Mouse (Mus musculus) liver, adult 2 months (tissue): Measurements from ENCODE around the gene Ramp2. TPM values are rescaled to one million over a fixed set of nuclear protein-coding genes. Genes with fewer than 3 reads are reported as not detected.
A peak's percentile ranks its signal among the peaks of the same experiment; 100 is the strongest.

ENCODE experiments used
- DNase-seq: peaks from one replicate; pipeline ENCODE4 v3.0.0-alpha.2; 2011; ENCODE audit warnings: low read depth, low spot score; ENCODE audit errors: extremely low read depth
- H3K27ac ChIP-seq: fragments of 200-500 bp; replicated peaks from 2 replicates; pipeline ENCODE4 v1.5.1; 2012; ENCODE audit warnings: low read depth, mild to moderate bottlenecking, control low read depth, inconsistent platforms, low read length; ENCODE audit not compliant: insufficient read depth
- H3K27me3 ChIP-seq: fragments of 200-500 bp; 2 replicates; pipeline ENCODE4 v1.6.1; 2012; ENCODE audit warnings: mild to moderate bottlenecking, moderate library complexity, low read length, inconsistent platforms; ENCODE audit not compliant: control insufficient read depth, insufficient read depth
- H3K36me3 ChIP-seq: fragments of 200-500 bp; 2 replicates; pipeline ENCODE4 v1.6.1; 2012; ENCODE audit warnings: low read length, inconsistent platforms; ENCODE audit not compliant: control insufficient read depth, insufficient read depth
- H3K4me1 ChIP-seq: fragments of 200-500 bp; 2 replicates; pipeline ENCODE4 v1.6.1; 2011; ENCODE audit warnings: low read length; ENCODE audit not compliant: control insufficient read depth, insufficient read depth
- H3K4me3 ChIP-seq: fragments of 200-500 bp; 2 replicates; pipeline ENCODE4 v1.5.1; 2011; ENCODE audit warnings: low read depth, mild to moderate bottlenecking, control low read depth, low read length, moderate library complexity; ENCODE audit not compliant: insufficient read depth
- H3K79me2 ChIP-seq: fragments of 200-500 bp; 2 replicates; pipeline ENCODE4 v1.6.1; 2012; ENCODE audit warnings: inconsistent platforms, mild to moderate bottlenecking, low read length, moderate library complexity; ENCODE audit not compliant: control insufficient read depth, insufficient read depth
- H3K9ac ChIP-seq: fragments of 200-500 bp; 2 replicates; pipeline ENCODE4 v1.6.1; 2012; ENCODE audit warnings: low read depth, mild to moderate bottlenecking, control low read depth, inconsistent platforms, low read length
- CTCF ChIP-seq: fragments of 200-500 bp; IDR thresholded peaks from 2 replicates; pipeline ENCODE4 v1.5.1; 2011; ENCODE audit warnings: low read depth, low read length, control low read depth
- POLR2A ChIP-seq: fragments of 200-500 bp; IDR thresholded peaks from 2 replicates; pipeline ENCODE4 v1.6.1; 2011; ENCODE audit warnings: low read length, control low read depth; ENCODE audit not compliant: insufficient read depth; ENCODE audit errors: extremely low read depth
- WGBS: fragments of 180-500 bp; shearing (Covaris S2); methylation state at CpG from one replicate; pipeline ENCODE4 v1.1.7; 2018; 5-methylcytosine and 5-hydroxymethylcytosine counted together
- polyA plus RNA-seq: library from polyadenylated mRNA; depleted of rRNA; stranded (reverse); fragments of >200 nt; gene quantifications from 2 replicates; pipeline ENCODE4 v1.2.3, GENCODE M21; 2012
- total RNA-seq: library from RNA; depleted of rRNA; stranded (reverse); fragments of >200 nt; gene quantifications from 2 replicates; pipeline ENCODE4 v1.2.3, GENCODE M21; 2014

The Ramp2 gene
- total and polyA plus RNA-seq, 2 experiments: 4.9 to 22.5 TPM

DNA sequence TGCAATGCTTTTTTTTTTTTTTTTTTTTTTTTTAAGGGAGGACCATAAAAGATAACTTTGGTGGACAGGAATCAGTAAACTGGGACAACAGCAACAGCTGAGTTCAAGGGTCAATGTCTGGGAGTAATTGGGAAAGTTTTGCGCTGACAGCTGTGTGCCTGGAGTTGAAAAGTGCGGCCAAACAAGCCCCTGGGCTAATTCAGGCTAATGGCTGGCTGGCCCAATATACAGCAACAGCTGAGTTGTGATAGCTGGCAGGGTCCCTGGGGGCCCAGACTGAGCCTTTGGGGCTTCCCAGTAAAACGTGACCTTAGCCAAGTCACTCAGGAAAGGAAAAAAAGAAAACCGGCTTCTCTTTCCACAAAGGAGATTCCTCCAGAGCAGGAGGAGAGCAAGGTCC, 757 bp upstream of the Ramp2 start:
- Histone ChIP-seq H3K9ac (no peak overlapping the region), H3K27me3 (peaks cover 8% of the 10 kb centered on the region; the same call in 1 of the 2 replicates), H3K27ac (peak overlapping the region; percentile 26; the same call in 1 of the 2 replicates), H3K79me2 (no peaks in the 10 kb centered on the region), H3K36me3 (no peaks in the 10 kb centered on the region), H3K4me3 (no peak overlapping the region), H3K4me1 (peaks cover 1% of the 10 kb centered on the region; the same call in 1 of the 2 replicates)
- peak; percentile 69 for DNase-seq
- TF ChIP-seq POLR2A: no peak
- TF ChIP-seq CTCF: no peak
- 25% methylated on average over 4 of the region's 4 CpGs for WGBS

DNA sequence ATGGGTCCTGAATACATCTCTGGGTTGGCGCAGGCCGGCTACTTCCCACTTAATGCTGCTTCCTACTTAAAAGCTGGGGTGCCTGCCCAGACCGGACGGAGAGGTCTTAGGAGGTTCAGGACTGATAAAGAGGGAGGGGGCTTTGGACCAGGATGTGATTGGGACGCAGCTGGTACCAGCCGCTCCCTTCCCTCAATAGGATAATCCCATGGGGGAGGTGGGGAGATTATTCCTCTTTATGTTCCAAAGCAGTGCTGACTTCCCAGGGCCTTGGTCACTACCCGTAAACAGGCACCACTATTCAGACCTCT, 829 bp downstream of the Ramp2 start:
- H3K4me3 ChIP-seq: peak overlapping the region; percentile 97
- WGBS: 61% methylated on average over 7 of the region's 7 CpGs
- no peak for DNase-seq
- peaks cover 8% of the 10 kb centered on the region; the same call in 1 of the 2 replicates for H3K27me3 ChIP-seq
- H3K27ac ChIP-seq: peak overlapping the region; percentile 70
- H3K79me2 ChIP-seq: no peaks in the 10 kb centered on the region
- peak overlapping the region; percentile 87 for H3K9ac ChIP-seq
- no peaks in the 10 kb centered on the region for H3K36me3 ChIP-seq
- no peak for TF ChIP-seq CTCF
- no peak for TF ChIP-seq POLR2A
- H3K4me1 ChIP-seq: peaks cover 1% of the 10 kb centered on the region; the same call in 1 of the 2 replicates

DNA sequence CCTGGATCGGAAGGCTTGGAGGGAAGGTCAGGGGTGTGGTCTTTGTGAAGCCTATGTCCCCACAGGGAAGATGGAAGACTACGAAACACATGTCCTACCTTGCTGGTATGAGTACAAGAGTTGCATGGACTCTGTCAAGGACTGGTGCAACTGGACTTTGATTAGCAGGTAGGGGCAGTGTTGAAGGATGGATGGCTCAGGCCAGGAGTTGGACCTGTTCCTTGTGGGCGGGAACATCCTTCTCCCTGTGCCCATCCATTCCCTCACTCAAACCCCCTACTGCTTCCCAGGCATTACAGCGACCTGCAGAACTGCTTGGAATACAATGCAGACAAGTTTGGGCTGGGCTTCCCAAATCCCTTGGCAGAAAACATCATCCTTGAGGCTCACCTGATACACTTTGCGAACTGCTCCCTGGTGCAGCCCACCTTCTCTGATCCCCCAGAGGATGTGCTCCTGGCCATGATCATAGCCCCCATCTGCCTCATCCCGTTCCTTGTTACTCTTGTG, 1.7 kb downstream of the Ramp2 start:
- Histone ChIP-seq H3K9ac (peak overlapping the region; percentile 33; the same call in 1 of the 2 replicates), H3K36me3 (no peaks in the 10 kb centered on the region), H3K4me1 (peaks cover 1% of the 10 kb centered on the region; the same call in 1 of the 2 replicates), H3K27me3 (peaks cover 8% of the 10 kb centered on the region; the same call in 1 of the 2 replicates), H3K79me2 (no peaks in the 10 kb centered on the region), H3K4me3 (peak overlapping the region; percentile 97), H3K27ac (peak overlapping the region; percentile 70)
- TF ChIP-seq POLR2A: no peak
- TF ChIP-seq CTCF: no peak
- WGBS: 83% methylated on average over 6 of the region's 6 CpGs
- no peak for DNase-seq

DNA sequence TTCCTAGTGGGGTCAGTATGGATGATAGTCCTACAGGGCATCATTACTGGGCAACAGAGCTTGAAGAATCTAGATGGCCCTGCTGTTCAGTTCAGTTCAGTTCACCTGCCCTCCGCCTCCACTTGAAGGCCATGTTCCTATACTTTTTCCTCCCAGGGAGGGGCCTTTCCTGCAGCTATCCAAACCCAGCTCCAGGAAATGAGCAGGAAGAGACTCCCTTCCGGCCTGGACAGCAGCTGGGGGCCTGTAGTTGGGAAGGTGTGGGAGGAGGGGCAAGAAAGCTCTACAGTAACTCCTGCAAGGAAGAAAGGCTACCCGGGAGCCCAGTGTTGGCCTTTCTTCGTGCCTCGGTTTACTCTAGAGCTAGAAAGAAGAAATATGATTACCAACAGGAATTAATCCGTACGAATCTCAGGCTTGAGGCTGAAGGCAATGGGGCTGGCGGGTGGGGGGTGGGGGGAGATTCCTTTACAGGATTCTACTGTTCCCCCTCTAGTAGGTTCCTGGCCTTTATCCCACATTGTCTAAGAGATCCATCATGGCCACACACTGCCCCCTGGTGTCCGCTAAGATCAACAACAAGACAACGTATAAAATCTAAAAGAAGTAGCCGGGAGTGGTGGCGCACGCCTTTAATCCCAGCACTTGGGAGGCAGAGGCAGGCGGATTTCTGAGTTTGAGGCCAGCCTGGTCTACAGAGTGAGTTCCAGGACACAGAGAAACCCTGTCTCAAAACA, 2.6 kb downstream of the Ramp2 start:
- Histone ChIP-seq H3K27ac (0 out of 2 replicates have a peak overlapping the region, but pooled peaks have one; percentile 70), H3K4me1 (peaks cover 5% of the 10 kb centered on the region), H3K9ac (no peak overlapping the region), H3K79me2 (no peaks in the 10 kb centered on the region), H3K36me3 (no peaks in the 10 kb centered on the region), H3K27me3 (peaks cover 8% of the 10 kb centered on the region; the same call in 1 of the 2 replicates), H3K4me3 (no peak overlapping the region)
- DNase-seq: peak; percentile 58
- 39% methylated on average over 14 of the region's 14 CpGs for WGBS
- peak; percentile 56 for TF ChIP-seq CTCF
- TF ChIP-seq POLR2A: no peak

DNA sequence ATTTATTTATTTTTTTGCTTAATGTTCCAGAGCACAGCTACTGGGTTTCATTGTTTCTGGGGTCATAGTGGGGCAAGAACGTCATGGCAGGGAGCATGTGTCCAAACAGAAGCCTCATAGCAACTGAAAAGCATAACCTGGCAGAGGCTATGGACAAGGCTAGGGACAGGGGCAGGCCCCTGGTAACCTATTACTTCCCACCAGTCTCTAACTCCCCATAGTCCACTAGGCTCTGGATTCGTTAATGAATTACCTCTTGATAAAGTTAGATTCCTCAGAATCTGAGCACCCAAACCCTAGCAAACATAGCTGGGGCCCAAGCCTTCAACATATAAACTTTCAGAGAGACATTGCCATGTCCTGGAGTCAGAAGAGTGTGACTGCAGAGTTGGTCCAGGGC, 5.2 kb downstream of the Ramp2 start:
- Histone ChIP-seq H3K9ac (no peak overlapping the region), H3K27ac (no peak overlapping the region), H3K36me3 (no peaks in the 10 kb centered on the region), H3K4me3 (no peak overlapping the region), H3K27me3 (peaks cover 5% of the 10 kb centered on the region; the same call in 1 of the 2 replicates), H3K79me2 (peaks cover 6% of the 10 kb centered on the region; the same call in 1 of the 2 replicates), H3K4me1 (peaks cover 4% of the 10 kb centered on the region; the same call in 1 of the 2 replicates)
- DNase-seq: no peak
- TF ChIP-seq CTCF (no peak), POLR2A (no peak)
- WGBS: 59% methylated on average over 2 of the region's 2 CpGs
